Mouse (Mus musculus) limb, embryonic 15.5 days (tissue): ENCODE measurements around the gene Gm15114. TPM values are rescaled to one million over a fixed set of nuclear protein-coding genes. Genes with fewer than 3 reads are reported as not detected.
"Not testable (repeated sequence)": the region's sequence is repeated elsewhere in the genome, so short reads cannot be mapped to it uniquely, and the experiment has no call there.

Experiments
- ATAC-seq: fragments of 200-750 bp; cut with Nextera tagmentation; 2 replicates; pipeline ENCODE4 v1.8.0; 2017; ENCODE audit warnings: low read depth, moderate TSS enrichment; ENCODE audit not compliant: insufficient number of reproducible peaks, low FRiP score, low TSS enrichment
- H3K27ac ChIP-seq: fragments of 300-500 bp; sonication (generic); 2 replicates; pipeline ENCODE4 v1.5.1; 2015; ENCODE audit warnings: moderate library complexity, mild to moderate bottlenecking, inconsistent platforms
- H3K27me3 ChIP-seq: fragments of 300-500 bp; sonication (generic); 2 replicates; pipeline ENCODE4 v1.6.1; 2015; ENCODE audit warnings: inconsistent platforms
- H3K36me3 ChIP-seq: fragments of 300-500 bp; sonication (generic); 2 replicates; pipeline ENCODE4 v1.6.1; 2015; ENCODE audit warnings: inconsistent platforms
- H3K4me1 ChIP-seq: fragments of 300-500 bp; sonication (generic); 2 replicates; pipeline ENCODE4 v1.6.1; 2015; ENCODE audit warnings: inconsistent platforms
- H3K4me2 ChIP-seq: fragments of 300-500 bp; sonication (generic); 2 replicates; pipeline ENCODE4 v1.6.1; 2015; ENCODE audit warnings: mild to moderate bottlenecking, inconsistent platforms
- H3K4me3 ChIP-seq: fragments of 300-500 bp; sonication (generic); 2 replicates; pipeline ENCODE4 v1.5.1; 2015; ENCODE audit warnings: mild to moderate bottlenecking, inconsistent platforms
- H3K9ac ChIP-seq: fragments of 300-500 bp; sonication (generic); 2 replicates; pipeline ENCODE4 v1.6.1; 2015; ENCODE audit warnings: inconsistent platforms
- H3K9me3 ChIP-seq: fragments of 300-500 bp; sonication (generic); 2 replicates; pipeline ENCODE4 v1.6.1; 2016; ENCODE audit warnings: inconsistent platforms
- WGBS: fragments of 180-500 bp; shearing (Covaris S2); methylation state at CpG from one replicate; pipeline ENCODE4 v1.1.7; 2015; 5-methylcytosine and 5-hydroxymethylcytosine counted together
- polyA plus RNA-seq: library from polyadenylated mRNA; unstranded; fragments of >200 nt; fragmentation: Nextera tagmentation; extraction: Ambion mirVana; gene quantifications from 2 replicates; pipeline ENCODE4 v1.2.1, GENCODE M21; 2015

Gene Gm15114
- polyA plus RNA-seq, result not detected in 2 replicates

DNA sequence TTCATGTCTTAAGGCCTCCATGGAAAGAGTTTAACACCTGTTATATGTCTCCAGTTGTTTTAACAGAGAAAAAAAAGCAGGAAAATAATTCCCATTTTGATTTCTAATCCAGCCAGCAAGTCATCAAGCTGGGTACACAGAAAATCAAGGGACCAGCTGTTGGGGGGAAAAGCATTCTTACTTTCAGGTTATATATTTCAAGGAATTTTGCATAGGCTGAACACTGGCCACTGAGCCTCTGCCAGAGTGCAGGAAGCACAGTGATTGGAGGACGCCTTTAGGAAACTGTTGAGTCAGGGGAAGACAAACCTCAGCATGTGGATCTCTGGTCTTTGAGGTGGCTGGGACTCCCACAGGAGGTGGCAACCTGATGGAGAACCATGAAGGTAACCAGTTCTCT lies at the start of gene Gm15114:
Gene Gm15114, plus strand, starts transcription at position 301 of the 400 bp plus-strand sequence.
- no CpG with 5 or more reads among the region's 1 CpGs for WGBS
- not testable (repeated sequence) for ATAC-seq

More for the DNA sequence above, at the start of gene Gm15114:
- not testable (repeated sequence) for H3K4me1 ChIP-seq, H3K36me3 ChIP-seq, H3K4me3 ChIP-seq, H3K27ac ChIP-seq, H3K4me2 ChIP-seq, H3K27me3 ChIP-seq, H3K9me3 ChIP-seq, H3K9ac ChIP-seq

Other genes with a start within 250 kb of the Gm15114 start
- not detected in 2 replicates for gene Gm8334, start 126.2 kb downstream of the Gm15114 start, polyA plus RNA-seq
- gene Gm15127, start 174.6 kb downstream of the Gm15114 start, polyA plus RNA-seq, result not detected in 2 replicates